Mouse (Mus musculus): ENCODE results near the gene A530084C06Rik. TPM values are rescaled to one million over a fixed set of nuclear protein-coding genes. Genes with fewer than 3 reads are reported as not detected.

Gene A530084C06Rik
- polyA plus RNA-seq, 1 experiment from 2014 or later, result not detected

- no peak overlapping the region for H3K4me2 ChIP-seq
- H3K27ac ChIP-seq, result no peak overlapping the region
- H3K36me3 ChIP-seq, result no peaks in the 10 kb centered on the region
- peaks cover 73% of the 10 kb centered on the region for H3K27me3 ChIP-seq
- ATAC-seq (replicated peaks; ENCODE audit: low FRiP score), result no peak
- H3K4me3 ChIP-seq (replicated peaks), result no peak overlapping the region
- H3K4me1 ChIP-seq, result no peaks in the 10 kb centered on the region
- H3K9me3 ChIP-seq (replicated peaks), result no peaks in the 10 kb centered on the region
- no peak overlapping the region for H3K9ac ChIP-seq
- 71% methylated on average over 8 of the region's 8 CpGs for WGBS
Measured at GRCm38 (mm10) chr13:31567099-31567498, 8.0 kb upstream of the A530084C06Rik start.

DNA sequence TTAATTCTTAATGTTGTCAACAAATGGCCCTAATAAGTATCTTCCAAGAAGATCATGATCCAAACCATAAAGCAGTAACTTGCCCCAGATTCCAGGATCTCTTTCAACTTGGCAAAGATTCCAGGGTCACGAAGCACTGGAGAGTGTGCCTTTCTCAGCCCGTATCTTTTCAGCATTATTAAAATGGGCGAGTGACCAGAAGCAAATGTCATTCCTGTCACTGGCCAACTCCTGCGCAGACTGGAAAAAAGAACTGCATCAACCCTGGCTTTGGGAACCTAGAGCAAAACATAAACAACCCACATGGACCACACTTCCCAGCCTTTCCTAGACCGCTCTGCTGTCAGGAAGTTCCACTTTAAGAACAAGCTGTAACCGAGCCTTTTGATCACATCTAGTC lies 5.3 kb upstream of the A530084C06Rik start:
- no peak for ATAC-seq (replicated peaks; ENCODE audit: low FRiP score)
- H3K9ac ChIP-seq, result no peak overlapping the region
- no peaks in the 10 kb centered on the region for H3K36me3 ChIP-seq
- no peak overlapping the region for H3K4me3 ChIP-seq (replicated peaks)
- H3K4me1 ChIP-seq, result peaks cover 7% of the 10 kb centered on the region
- 43% methylated on average over 6 of the region's 6 CpGs for WGBS
- H3K27ac ChIP-seq, result no peak overlapping the region
- no peak overlapping the region for H3K4me2 ChIP-seq
- H3K9me3 ChIP-seq (replicated peaks), result no peaks in the 10 kb centered on the region
- H3K27me3 ChIP-seq, result peaks cover 85% of the 10 kb centered on the region

- peak; percentile 67 for ATAC-seq (replicated peaks; ENCODE audit: low FRiP score)
- peak overlapping the region; percentile 100 for H3K4me2 ChIP-seq
- H3K27ac ChIP-seq, result 0 out of 2 replicates have a peak overlapping the region, but pooled peaks have one; percentile 45
- H3K27me3 ChIP-seq, result peaks cover 95% of the 10 kb centered on the region
- H3K4me3 ChIP-seq (replicated peaks), result peak overlapping the region; percentile 60
- WGBS, result under 1% methylated on average over 84 of the region's 92 CpGs
- H3K4me1 ChIP-seq, result peaks cover 30% of the 10 kb centered on the region
- H3K36me3 ChIP-seq, result no peaks in the 10 kb centered on the region
- H3K9me3 ChIP-seq (replicated peaks), result no peaks in the 10 kb centered on the region
- H3K9ac ChIP-seq, result peak overlapping the region; percentile 35
Measured at GRCm38 (mm10) chr13:31559419-31560144, 449 bp upstream of the A530084C06Rik start.

GRCm38 (mm10) chr13:31557768-31558520 lies 1.2 kb downstream of the A530084C06Rik start:
- H3K4me3 ChIP-seq (replicated peaks), result peak overlapping the region; percentile 60
- peaks cover 99% of the 10 kb centered on the region for H3K27me3 ChIP-seq
- no peaks in the 10 kb centered on the region for H3K36me3 ChIP-seq
- H3K4me2 ChIP-seq, result peak overlapping the region; percentile 100
- no peaks in the 10 kb centered on the region for H3K9me3 ChIP-seq (replicated peaks)
- peaks cover 30% of the 10 kb centered on the region for H3K4me1 ChIP-seq
- peak overlapping the region; percentile 30; the same call in 1 of the 2 replicates for H3K9ac ChIP-seq
- ATAC-seq (replicated peaks; ENCODE audit: low FRiP score), result peak; percentile 76
- 0 out of 2 replicates have a peak overlapping the region, but pooled peaks have one; percentile 45 for H3K27ac ChIP-seq
- WGBS, result under 1% methylated on average over 73 of the region's 73 CpGs

DNA sequence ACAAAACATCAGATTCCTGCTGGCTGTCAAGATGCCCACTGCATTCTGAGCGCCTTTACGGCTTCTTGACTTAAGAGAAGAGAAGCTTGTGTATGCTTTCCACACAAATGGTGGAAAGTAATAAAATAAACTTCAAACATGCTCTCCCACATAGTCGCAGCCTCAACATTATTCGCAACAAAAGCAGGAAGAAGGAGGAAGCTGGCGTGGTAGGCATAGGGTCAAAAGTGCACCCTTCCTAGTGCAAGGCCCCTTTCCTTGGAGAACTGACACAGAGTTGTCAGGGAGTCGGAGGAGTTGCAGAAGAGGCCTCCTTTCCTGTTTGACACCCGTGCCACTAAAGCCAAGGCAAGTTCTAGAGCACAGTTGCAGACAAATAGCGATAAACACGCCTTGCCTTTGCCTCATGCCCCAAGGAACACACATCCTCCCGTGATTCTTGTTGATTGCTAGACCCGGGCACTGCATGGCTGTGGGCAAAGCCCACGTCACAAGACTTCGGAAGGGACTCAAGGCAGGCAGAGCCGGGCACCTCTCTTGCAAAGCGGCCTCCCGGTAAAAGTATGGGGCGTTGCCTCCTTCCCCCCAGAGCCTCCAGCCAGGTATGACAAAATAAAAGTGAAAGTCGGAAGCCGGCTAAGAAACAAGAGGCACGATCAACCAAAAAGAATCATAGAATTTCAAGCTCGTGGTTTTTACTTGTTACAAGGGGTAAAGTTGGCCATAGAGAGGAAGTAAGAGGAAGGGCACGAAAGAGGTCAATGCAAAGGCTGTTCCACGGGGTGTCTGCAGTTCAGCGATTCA lies 2.0 kb downstream of the A530084C06Rik start:
- no peak for ATAC-seq (replicated peaks; ENCODE audit: low FRiP score)
- 3% methylated on average over 24 of the region's 24 CpGs for WGBS
- no peaks in the 10 kb centered on the region for H3K36me3 ChIP-seq
- H3K9me3 ChIP-seq (replicated peaks), result no peaks in the 10 kb centered on the region
- H3K4me2 ChIP-seq, result peak overlapping the region; percentile 100
- peak overlapping the region; percentile 60 for H3K4me3 ChIP-seq (replicated peaks)
- H3K27me3 ChIP-seq, result peaks cover 91% of the 10 kb centered on the region
- H3K27ac ChIP-seq, result no peak overlapping the region
- peaks cover 30% of the 10 kb centered on the region for H3K4me1 ChIP-seq
- no peak overlapping the region for H3K9ac ChIP-seq

- Histone ChIP-seq H3K9ac (no peak within 1 kb of the TSS), H3K4me1 (peaks cover 30% of the 10 kb centered on the region), H3K27ac (no peak within 1 kb of the TSS), H3K4me2 (peak within 1 kb of the TSS; percentile 100), H3K27me3 (peaks cover 78% of the 10 kb centered on the region), H3K4me3 (replicated peaks) (0 out of 2 replicates have a peak within 1 kb of the TSS, but pooled peaks have one; percentile 60), H3K9me3 (replicated peaks) (no peaks in the 10 kb centered on the region), H3K36me3 (no peaks in the 10 kb centered on the region)
- 83% methylated on average over 4 of the region's 4 CpGs for WGBS
- ATAC-seq (replicated peaks; ENCODE audit: low FRiP score), result no peak
Measured at GRCm38 (mm10) chr13:31555834-31556233, 3.3 kb downstream of the A530084C06Rik start, which contains the start of gene Foxq1. Gene Foxq1 (plus strand): TSS chr13:31556134.

- no peak for ATAC-seq (replicated peaks; ENCODE audit: low FRiP score)
- WGBS, result 86% methylated on average over 9 of the region's 9 CpGs
Measured at GRCm38 (mm10) chr13:31547610-31548009, 11.5 kb downstream of the A530084C06Rik start.

DNA sequence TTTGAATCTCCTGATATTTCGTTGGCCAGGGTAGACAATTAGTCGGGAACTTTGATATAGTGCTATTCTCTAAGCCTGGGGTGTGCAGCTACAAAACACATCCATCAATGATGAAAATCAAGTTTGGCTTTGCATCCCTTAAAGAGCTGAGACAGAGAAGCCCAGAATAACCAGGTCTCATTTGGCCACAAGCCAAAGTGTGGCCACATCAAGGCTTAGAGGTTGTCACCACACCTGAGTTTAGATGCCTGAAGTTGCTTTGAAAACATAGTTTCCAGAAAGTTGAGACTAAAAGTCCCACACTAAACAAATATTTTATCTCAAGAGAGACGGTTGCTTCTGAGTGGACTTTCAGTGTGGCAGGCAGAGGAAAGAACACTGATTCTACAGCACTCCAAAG lies 11.9 kb downstream of the A530084C06Rik start:
- no peaks in the 10 kb centered on the region for H3K9me3 ChIP-seq (replicated peaks)
- H3K27me3 ChIP-seq, result no peaks in the 10 kb centered on the region
- no peak overlapping the region for H3K9ac ChIP-seq
- H3K27ac ChIP-seq, result no peak overlapping the region
- 83% methylated on average over 3 of the region's 3 CpGs for WGBS
- H3K4me2 ChIP-seq, result no peak overlapping the region
- no peak for ATAC-seq (replicated peaks; ENCODE audit: low FRiP score)
- H3K4me3 ChIP-seq (replicated peaks), result no peak overlapping the region
- H3K36me3 ChIP-seq, result no peaks in the 10 kb centered on the region
- H3K4me1 ChIP-seq, result no peaks in the 10 kb centered on the region

More at GRCm38 (mm10) chr13:31547610-31548009, 11.5 kb downstream of the A530084C06Rik start:
- no peaks in the 10 kb centered on the region for H3K27me3 ChIP-seq
- no peak overlapping the region for H3K9ac ChIP-seq
- no peaks in the 10 kb centered on the region for H3K4me1 ChIP-seq
- H3K9me3 ChIP-seq (replicated peaks), result no peaks in the 10 kb centered on the region
- no peaks in the 10 kb centered on the region for H3K36me3 ChIP-seq
- H3K4me2 ChIP-seq, result no peak overlapping the region
- no peak overlapping the region for H3K4me3 ChIP-seq (replicated peaks)
- H3K27ac ChIP-seq, result no peak overlapping the region

- Histone ChIP-seq H3K9me3 (replicated peaks) (no peaks in the 10 kb centered on the region), H3K4me1 (no peaks in the 10 kb centered on the region), H3K4me2 (no peak overlapping the region), H3K4me3 (replicated peaks) (no peak overlapping the region), H3K36me3 (no peaks in the 10 kb centered on the region), H3K27ac (no peak overlapping the region), H3K9ac (no peak overlapping the region), H3K27me3 (no peaks in the 10 kb centered on the region)
- 80% methylated on average over 2 of the region's 2 CpGs for WGBS
- no peak for ATAC-seq (replicated peaks; ENCODE audit: low FRiP score)
Measured at GRCm38 (mm10) chr13:31546784-31547183, 12.3 kb downstream of the A530084C06Rik start.

- H3K9ac ChIP-seq, result no peak overlapping the region
- H3K9me3 ChIP-seq (replicated peaks), result no peaks in the 10 kb centered on the region
- WGBS, result 90% methylated on average over 5 of the region's 5 CpGs
- H3K4me2 ChIP-seq, result no peak overlapping the region
- H3K27me3 ChIP-seq, result no peaks in the 10 kb centered on the region
- no peaks in the 10 kb centered on the region for H3K4me1 ChIP-seq
- no peak overlapping the region for H3K27ac ChIP-seq
- H3K36me3 ChIP-seq, result no peaks in the 10 kb centered on the region
- ATAC-seq (replicated peaks; ENCODE audit: low FRiP score), result no peak
- H3K4me3 ChIP-seq (replicated peaks), result no peak overlapping the region
Measured at GRCm38 (mm10) chr13:31543021-31543420, 16.1 kb downstream of the A530084C06Rik start.

GRCm38 (mm10) chr13:31534726-31535125 lies 24.4 kb downstream of the A530084C06Rik start:
- H3K4me1 ChIP-seq, result peaks cover 13% of the 10 kb centered on the region; the same call in 1 of the 2 replicates
- no peak overlapping the region for H3K4me2 ChIP-seq
- ATAC-seq (replicated peaks; ENCODE audit: low FRiP score), result no peak
- H3K9ac ChIP-seq, result no peak overlapping the region
- WGBS, result 85% methylated on average over 4 of the region's 4 CpGs
- no peak overlapping the region for H3K4me3 ChIP-seq (replicated peaks)
- no peaks in the 10 kb centered on the region for H3K9me3 ChIP-seq (replicated peaks)
- no peaks in the 10 kb centered on the region for H3K36me3 ChIP-seq
- no peak overlapping the region for H3K27ac ChIP-seq
- H3K27me3 ChIP-seq, result 0 out of 2 replicates have a peak, but pooled peaks cover 3% of the 10 kb centered on the region
